Mouse (Mus musculus) c-Kit-positive CD71-negative TER-119-negative erythroid progenitor cells, embryonic 14.5 days (primary cell): ENCODE measurements around the gene Gsdma.
"Not testable (repeated sequence)": the region's sequence is repeated elsewhere in the genome, so short reads cannot be mapped to it uniquely, and the experiment has no call there.

Experiments used
- DNase-seq: peaks from one replicate; pipeline ENCODE4 v3.0.0-alpha.2; 2013; ENCODE audit warnings: low read depth

The Gsdma gene

GRCm38 (mm10) chr11:98664091-98664490 lies at the start of gene Gsdma:
TSS of gene Gsdma (plus strand) at chr11:98664351.
- no peak for DNase-seq

- no peak for DNase-seq
Observed at GRCm38 (mm10) chr11:98620791-98621190, 43.4 kb upstream of the Gsdma start.

DNA sequence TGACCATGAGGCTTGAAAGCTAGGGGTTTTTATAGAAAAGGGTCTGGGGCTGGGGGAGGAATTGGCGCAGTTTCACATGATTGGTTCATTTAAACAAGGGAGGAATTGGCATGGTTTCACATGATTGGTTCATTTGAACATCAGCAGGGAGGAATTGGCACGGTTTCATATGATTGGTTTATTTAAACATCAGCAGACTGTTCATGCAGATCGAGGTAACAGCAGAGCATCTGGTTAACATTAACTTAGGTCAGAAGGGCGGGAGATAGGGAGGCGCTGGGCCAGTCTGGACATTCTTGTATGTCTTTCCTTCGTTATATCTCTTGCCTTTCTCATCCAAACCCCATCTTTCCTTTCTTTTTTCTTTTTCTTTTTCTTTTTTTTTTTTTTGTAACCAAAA lies 40.2 kb upstream of the Gsdma start:
- DNase-seq = not testable (repeated sequence)

GRCm38 (mm10) chr11:98624381-98624780 lies 39.8 kb upstream of the Gsdma start:
- not testable (repeated sequence) for DNase-seq

- no peak for DNase-seq
Observed at GRCm38 (mm10) chr11:98625611-98626410, 38.3 kb upstream of the Gsdma start, which contains the start of the genes Gm12355 and Gsdma3. TSS of gene Gm12355 (minus strand) at chr11:98625661. TSS of gene Gsdma3 (plus strand) at chr11:98626360.

- DNase-seq = no peak
Observed at GRCm38 (mm10) chr11:98628706-98629105, 35.4 kb upstream of the Gsdma start.

DNA sequence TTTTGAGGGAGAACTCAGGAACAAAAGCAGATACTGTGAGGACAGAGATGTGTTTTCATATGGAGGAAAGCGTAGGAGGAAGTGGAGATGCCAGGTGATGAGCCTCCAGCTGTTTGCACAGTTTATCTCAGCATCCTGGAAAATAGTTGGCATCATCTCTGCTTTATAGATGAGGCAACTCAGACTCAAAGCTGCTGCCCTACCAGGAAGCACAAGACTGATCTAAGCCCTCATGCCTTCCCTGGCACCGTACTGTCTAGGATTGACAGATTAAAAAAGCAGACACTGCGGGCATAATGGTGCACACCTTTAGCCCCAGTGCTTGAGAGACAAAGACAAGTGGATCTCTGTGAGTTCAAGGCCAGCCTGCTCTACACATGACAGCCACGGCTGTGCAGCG lies 33.5 kb upstream of the Gsdma start:
- DNase-seq = no peak

- DNase-seq = peak; percentile 18
Observed at GRCm38 (mm10) chr11:98635312-98635970, 28.7 kb upstream of the Gsdma start.

DNA sequence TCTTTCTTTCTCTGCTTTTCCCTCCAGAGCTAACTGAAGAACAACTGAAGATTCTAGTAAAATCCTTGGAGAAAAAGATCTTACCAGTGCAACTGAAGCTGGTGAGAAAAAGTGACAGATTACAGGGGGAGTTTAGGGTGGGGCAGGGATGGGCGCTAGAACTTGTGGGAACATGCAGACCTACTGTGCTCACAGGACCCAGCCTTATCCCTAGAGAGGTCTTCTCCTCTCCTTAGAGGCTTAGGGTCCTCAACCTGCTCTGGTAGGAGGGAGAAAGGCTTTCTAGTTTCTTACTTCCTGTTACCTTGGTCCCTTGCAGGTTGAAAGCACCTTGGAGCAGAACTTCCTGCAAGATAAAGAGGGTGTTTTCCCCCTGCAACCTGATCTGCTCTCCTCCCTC lies 26.6 kb upstream of the Gsdma start:
- no peak for DNase-seq

DNA sequence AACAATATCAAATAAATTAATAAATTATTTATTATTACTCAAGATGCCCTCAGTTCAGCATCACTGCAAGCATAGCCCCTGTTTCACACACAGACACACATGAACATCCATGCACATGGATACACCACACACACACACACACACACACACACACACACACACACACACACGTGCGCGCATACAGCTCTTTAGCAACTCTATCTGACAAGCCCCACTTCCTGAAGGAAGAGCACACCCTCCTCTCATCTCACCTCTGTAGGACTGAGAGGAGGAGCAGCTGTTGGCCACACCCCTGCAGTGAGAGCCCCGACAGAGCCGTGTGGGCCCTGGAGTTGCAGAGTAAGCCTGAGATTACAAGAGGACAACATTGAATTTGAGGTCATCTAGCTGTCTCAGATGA lies 24.1 kb upstream of the Gsdma start:
- DNase-seq = no peak

DNA sequence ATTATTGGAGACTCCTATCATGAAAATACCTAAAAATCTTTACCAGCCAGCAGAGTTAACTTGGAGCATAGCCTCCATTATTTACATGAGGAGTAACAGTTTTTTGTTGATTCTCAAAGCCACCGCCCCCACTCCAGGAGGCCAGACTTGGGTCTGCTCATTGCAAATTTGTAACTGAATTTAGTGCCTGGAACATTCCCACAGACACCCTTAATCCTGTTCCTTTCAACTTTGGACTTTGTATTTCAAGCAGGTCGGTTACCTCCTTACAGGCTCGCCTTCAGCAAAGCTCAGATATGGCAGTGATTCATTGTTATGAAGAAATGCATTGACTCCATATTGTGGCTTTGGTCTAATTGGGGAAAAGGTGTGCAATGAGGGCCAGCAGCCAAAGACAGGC lies 19.4 kb upstream of the Gsdma start:
- no peak for DNase-seq

DNA sequence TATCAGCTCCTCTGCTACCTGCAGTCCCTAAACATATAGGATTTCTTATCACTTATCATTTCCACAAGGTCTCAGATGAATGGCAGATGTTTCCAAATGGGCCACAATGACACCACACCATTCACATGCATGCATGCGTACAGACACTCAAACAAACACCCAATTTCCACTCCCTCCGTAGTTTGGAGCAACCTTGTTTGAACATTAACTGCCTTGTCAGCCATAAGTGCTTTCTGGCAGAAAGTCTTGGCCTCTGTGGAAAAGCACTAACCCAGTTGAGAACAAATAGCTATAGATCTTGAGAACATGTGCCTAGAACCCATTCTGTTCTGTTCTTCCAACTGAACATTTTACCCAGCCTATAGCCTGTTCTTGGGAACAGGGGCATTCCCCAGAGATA lies 18.2 kb upstream of the Gsdma start:
- DNase-seq = no peak

DNA sequence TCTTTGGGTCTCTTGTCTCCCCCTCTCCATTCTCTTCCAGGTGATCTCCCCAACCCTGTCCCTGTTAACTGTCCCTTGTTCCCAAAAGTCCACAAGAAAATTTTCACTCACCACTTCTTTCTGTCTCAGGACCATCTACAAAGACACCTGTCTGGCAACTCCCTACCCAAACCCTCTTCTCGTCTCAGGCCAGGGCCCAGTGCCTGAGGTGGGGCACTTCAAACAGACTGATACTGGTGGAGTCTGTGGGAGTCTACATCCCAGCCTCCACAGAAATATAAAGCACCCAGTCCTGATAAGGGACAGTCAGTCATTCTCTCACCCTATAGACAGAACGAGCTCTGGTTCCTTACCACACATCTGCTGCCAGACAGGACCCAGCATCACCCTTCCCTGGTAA lies 17.7 kb upstream of the Gsdma start, which contains the start of gene Gsdma2:
Gene Gsdma2, plus strand, starts transcription at position 301 of the 400 bp plus-strand sequence.
- DNase-seq = no peak

DNA sequence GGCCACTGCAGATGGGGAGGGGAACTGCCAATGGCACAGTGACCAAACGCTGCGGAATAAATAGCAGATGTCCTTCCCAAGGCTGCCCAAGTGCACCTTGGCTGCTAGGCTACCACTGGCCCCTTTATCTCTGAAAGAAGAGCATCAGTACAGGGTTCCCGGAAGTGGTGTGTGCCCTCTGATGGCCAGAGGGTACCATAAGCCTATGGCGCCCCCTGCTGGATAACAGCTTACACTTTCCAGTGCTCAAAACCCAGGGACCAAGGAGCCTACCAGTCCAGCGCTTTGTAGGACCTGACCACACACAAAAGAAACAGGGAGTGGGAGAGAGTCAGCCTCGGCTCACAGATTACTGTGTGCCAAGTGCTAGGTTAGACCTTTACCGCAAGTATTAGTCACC lies 9.1 kb upstream of the Gsdma start:
- DNase-seq = peak; percentile 24

DNA sequence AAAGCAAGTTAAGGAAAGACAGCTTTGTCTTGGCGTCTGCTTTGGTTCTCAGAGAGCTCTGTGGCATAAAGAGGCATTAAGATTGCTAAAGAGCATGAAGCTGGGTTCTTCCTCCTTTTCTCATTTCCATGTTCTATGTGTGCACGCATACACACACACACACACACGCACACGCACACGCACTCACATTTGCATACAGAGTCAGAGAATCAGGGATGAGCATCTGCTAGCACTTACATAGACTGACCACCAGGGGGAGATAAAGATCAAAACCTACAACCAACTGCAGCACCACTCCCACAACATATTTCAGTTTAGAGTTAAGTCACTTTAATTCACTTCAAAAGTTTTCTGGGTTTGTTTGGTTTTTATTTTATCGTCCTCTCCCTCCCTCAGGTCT lies 3.6 kb upstream of the Gsdma start:
- peak; percentile 51 for DNase-seq

DNA sequence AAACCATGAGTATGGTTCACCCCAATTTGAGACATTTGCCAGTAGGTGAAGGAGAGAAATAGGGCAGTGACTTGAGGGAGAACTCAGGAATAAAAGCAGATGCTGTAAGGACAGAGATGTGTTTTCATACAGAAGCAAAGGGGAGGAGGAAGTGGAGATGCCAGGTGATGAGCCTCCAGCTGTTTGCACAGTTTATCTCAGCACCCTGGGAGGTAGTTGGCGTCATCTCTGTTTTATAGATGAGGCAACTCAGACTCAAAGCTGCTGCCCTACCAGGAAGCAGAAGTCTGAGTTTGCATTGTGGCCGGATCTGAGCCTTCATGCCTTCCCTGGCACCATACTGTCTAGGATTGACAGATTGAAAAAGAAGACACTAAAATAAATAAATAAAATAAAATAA lies 4.8 kb downstream of the Gsdma start:
- DNase-seq = no peak

- no peak for DNase-seq
Observed at GRCm38 (mm10) chr11:98671284-98671815, 7.2 kb downstream of the Gsdma start.

- DNase-seq = no peak
Observed at GRCm38 (mm10) chr11:98671857-98672256, 7.7 kb downstream of the Gsdma start.

DNA sequence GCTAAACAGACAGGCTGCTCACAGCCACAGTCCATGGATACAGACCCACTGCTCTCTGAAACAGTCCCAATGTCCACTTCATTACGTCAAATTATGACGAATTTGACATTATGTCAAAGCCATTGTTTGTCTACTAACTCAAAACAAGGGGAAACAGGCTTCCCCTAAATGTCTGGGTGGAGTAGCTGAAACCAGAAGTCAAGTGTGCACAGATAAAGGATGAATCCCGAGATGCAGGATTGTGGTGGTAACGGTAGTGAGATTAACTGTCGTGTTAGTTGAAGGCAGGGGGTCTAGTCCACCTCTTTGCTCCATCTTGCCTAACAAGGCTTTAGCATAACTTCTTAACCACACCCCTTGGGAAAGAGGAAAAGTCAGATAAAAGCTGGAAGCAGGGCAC lies 8.3 kb downstream of the Gsdma start:
- no peak for DNase-seq

- peak; percentile 34 for DNase-seq
Observed at GRCm38 (mm10) chr11:98673136-98673535, 9.0 kb downstream of the Gsdma start.

DNA sequence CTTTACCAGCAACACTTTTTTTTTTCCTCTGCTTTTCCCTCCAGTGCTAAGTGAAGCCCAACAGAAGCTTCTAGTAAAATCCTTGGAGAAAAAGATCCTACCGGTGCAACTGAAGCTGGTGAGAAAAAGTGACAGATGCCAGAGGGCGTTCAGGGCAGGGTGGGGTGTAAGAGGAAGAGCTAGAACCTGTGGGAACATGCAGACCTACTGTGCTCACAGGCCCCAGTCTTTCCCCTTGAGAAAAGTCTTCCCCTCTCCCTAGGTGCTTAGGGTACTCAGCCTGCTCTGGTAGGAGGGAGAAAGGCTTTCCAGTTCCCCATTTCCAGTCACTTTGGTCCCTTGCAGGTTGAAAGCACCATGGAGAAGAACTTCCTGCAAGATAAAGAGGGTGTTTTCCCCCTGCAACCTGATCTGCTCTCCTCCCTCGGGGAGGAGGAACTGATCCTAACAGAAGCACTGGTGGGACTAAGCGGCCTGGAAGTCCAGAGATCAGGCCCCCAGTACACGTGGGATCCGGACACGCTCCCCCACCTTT lies 11.7 kb downstream of the Gsdma start:
- no peak for DNase-seq

DNA sequence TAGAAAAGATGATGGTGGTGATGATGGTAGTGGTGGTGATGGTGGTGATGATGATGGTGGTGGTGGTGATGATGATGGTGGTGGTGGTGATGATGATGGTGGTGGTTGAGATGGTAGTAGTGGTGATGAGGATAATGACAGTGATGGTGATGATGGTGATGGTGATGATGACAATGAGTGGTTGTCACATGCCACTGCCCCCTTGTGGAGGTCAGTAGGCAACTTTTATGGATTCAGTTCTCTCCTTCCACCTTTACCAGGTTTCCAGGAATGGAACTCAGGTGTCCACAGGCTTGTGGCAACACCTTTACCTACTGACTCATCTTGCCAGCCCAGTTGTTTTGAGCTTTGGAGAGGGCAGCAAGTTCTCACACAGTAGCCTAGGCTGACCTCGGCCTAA lies 15.9 kb downstream of the Gsdma start:
- DNase-seq = no peak

GRCm38 (mm10) chr11:98680595-98680994 lies 16.4 kb downstream of the Gsdma start:
- DNase-seq = not testable (repeated sequence)
